Mouse (Mus musculus) spleen, adult 2 months (tissue): ENCODE results near the gene Pbld1. TPM values are rescaled to one million over a fixed set of nuclear protein-coding genes. Genes with fewer than 3 reads are reported as not detected.

Experiments used
- DNase-seq, 2 experiments: peaks; one replicate each; pipeline versions ENCODE4 v3.0.0 to v3.0.0-alpha.2; 2012 to 2021; ENCODE audit warnings: low spot score in 2 of 2, low read depth in 1 of 2
- H3K27ac ChIP-seq: fragments of 200-500 bp; 2 replicates; pipeline ENCODE4 v1.5.1; 2012; ENCODE audit warnings: low read length, inconsistent platforms; ENCODE audit not compliant: insufficient read depth
- H3K27me3 ChIP-seq: fragments of 200-500 bp; 2 replicates; pipeline ENCODE4 v1.6.1; 2012; ENCODE audit warnings: mild to moderate bottlenecking, moderate library complexity, low read length, inconsistent platforms; ENCODE audit not compliant: control insufficient read depth, insufficient read depth
- H3K36me3 ChIP-seq: fragments of 200-500 bp; 2 replicates; pipeline ENCODE4 v1.6.1; 2012; ENCODE audit warnings: mild to moderate bottlenecking, low read length, inconsistent platforms; ENCODE audit not compliant: control insufficient read depth, insufficient read depth
- H3K4me1 ChIP-seq: fragments of 200-500 bp; 2 replicates; pipeline ENCODE4 v1.6.1; 2011; ENCODE audit warnings: inconsistent platforms; ENCODE audit not compliant: control insufficient read depth, insufficient read depth, insufficient read length
- H3K4me3 ChIP-seq: fragments of 200-500 bp; 2 replicates; pipeline ENCODE4 v1.5.1; 2011; ENCODE audit warnings: mild to moderate bottlenecking, inconsistent platforms; ENCODE audit not compliant: insufficient read depth, insufficient read length; ENCODE audit errors: extremely low read depth
- CTCF ChIP-seq: fragments of 200-500 bp; IDR thresholded peaks from 2 replicates; pipeline ENCODE4 v1.5.1; 2011; ENCODE audit warnings: mild to moderate bottlenecking, inconsistent platforms; ENCODE audit not compliant: insufficient read depth, insufficient read length, insufficient replicate concordance; ENCODE audit errors: extremely low read depth
- POLR2A ChIP-seq: fragments of 200-500 bp; IDR thresholded peaks from 2 replicates; pipeline ENCODE4 v1.6.1; 2011; ENCODE audit warnings: low read depth, low read length, inconsistent platforms
- WGBS: fragments of 180-500 bp; shearing (Covaris S2); methylation state at CpG from one replicate; pipeline ENCODE4 v1.1.7; 2018; 5-methylcytosine and 5-hydroxymethylcytosine counted together
- polyA plus RNA-seq: library from polyadenylated mRNA; depleted of rRNA; stranded (reverse); fragments of >200 nt; gene quantifications from 2 replicates; pipeline ENCODE4 v1.2.3, GENCODE M21; 2012; rRNA removed

The Pbld1 gene
- polyA plus RNA-seq, 1 experiment = 1.3 TPM

DNA sequence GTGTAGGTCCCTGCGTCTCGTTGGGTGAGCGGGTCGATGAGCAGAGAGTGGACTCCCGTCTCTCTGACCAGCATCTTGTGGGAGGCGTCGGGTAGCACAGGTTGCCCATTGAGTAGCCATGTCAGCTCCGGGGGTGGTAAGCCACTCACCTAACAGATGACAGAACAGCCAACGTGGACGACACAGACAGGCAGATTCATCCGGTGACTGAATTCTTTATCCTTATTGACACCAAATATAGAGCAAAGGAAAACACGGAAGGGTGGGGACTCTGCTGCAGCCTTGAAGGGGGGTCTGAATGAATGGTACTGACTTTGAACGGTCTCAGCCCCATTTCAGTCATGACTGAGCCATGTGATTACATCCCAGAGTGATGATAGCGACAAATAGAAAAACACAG is 62.0 kb downstream of the Pbld1 start:
- no peaks in the 10 kb centered on the region for H3K4me1 ChIP-seq
- no peak overlapping the region for H3K4me3 ChIP-seq
- no peak for TF ChIP-seq POLR2A
- TF ChIP-seq CTCF = no peak
- DNase-seq = no peak
- WGBS = 86% methylated on average over 14 of the region's 14 CpGs
- no peaks in the 10 kb centered on the region for H3K27me3 ChIP-seq
- H3K27ac ChIP-seq = no peak overlapping the region
- H3K36me3 ChIP-seq = no peaks in the 10 kb centered on the region

DNA sequence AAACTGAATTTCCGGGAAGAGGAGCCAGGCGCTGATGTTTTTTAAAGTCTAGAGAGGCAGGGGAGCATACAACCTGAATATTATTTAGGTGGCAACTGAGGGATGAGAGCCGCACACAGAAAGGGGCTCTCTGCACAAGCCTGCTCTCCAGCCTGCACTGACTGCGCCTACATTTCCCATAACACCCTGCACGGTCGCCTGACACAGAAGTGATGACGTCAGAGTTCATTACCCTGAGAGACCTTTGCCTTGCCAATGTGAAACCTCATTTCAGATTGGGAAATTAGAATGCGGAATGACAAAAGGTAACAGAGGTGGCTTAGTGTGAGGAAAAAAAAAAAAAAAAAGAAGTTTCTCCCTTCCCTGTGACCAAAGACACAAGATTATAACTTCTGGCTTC is 62.6 kb downstream of the Pbld1 start:
- Histone ChIP-seq H3K27me3 (no peaks in the 10 kb centered on the region), H3K4me1 (no peaks in the 10 kb centered on the region), H3K4me3 (no peak overlapping the region), H3K27ac (no peak overlapping the region), H3K36me3 (no peaks in the 10 kb centered on the region)
- 50% methylated on average over 8 of the region's 8 CpGs for WGBS
- TF ChIP-seq POLR2A = no peak
- no peak for TF ChIP-seq CTCF
- DNase-seq = no peak

DNA sequence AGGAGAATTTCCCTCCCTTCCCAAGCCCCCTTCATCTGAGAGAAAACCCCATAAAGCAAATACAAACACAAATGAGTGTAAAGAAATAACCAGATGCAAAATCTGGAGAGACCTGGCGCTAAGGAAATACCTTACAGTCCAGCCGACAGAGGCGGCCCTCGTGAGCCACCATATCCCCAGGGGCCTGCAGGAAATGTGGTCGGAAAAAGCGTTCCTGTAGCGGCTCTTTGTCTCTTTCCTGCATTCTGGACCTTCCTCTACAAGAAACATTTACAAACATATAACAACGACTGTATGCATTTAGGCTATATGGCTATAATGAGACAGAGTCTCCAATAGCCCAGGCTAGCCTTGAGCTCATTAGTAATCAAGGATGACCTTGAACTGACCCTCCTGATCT is 63.2 kb downstream of the Pbld1 start:
- Histone ChIP-seq H3K27me3 (no peaks in the 10 kb centered on the region), H3K4me1 (no peaks in the 10 kb centered on the region), H3K27ac (no peak overlapping the region), H3K4me3 (no peak overlapping the region), H3K36me3 (no peaks in the 10 kb centered on the region)
- DNase-seq = no peak
- TF ChIP-seq POLR2A (no peak), CTCF (no peak)
- WGBS = 61% methylated on average over 8 of the region's 8 CpGs

DNA sequence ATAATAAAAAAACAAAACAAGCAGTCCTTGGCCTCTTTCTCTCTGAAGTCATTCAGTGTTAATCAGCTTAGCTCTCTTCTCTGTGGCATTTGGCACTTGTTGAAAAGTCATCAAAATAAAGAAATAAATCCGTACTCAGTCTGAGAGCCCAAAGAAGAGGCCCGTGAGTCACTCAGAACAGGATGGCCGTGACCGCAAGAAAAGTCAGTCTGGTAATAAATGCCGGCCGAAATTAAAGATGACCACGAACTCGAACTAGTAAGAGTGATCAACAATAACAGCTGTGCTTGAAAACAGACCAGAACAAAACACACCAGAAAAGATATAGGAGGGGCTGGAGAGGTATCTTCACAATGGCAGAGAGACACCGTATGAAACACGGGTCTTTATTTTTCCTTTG is 64.1 kb downstream of the Pbld1 start:
- WGBS = 90% methylated on average over 10 of the region's 10 CpGs
- DNase-seq = no peak
- no peak for TF ChIP-seq CTCF
- no peak for TF ChIP-seq POLR2A
- no peaks in the 10 kb centered on the region for H3K27me3 ChIP-seq
- H3K4me1 ChIP-seq = no peaks in the 10 kb centered on the region
- H3K4me3 ChIP-seq = no peak overlapping the region
- H3K36me3 ChIP-seq = no peaks in the 10 kb centered on the region
- no peak overlapping the region for H3K27ac ChIP-seq

DNA sequence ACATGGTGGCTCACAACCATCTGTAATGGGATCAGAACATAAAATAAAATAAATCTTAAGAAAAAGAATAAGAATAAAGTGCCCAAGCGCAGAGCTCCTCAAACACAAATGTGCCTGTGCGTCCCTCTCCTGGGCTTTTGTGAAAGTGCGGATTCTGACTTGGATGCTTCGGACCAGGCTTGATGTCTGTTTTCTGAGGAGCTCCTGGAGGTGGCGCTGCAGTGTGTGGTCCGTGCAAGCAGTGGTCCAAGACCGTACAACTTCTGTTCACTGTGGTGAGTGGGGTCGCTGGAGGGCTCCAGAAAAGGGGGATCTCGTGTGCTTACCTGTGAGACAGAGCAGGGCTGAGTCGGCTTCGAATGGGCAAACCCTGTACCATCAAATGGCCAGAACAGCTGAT is 65.4 kb downstream of the Pbld1 start:
- no peak for DNase-seq
- Histone ChIP-seq H3K27ac (no peak overlapping the region), H3K4me1 (no peaks in the 10 kb centered on the region), H3K4me3 (no peak overlapping the region), H3K36me3 (no peaks in the 10 kb centered on the region), H3K27me3 (no peaks in the 10 kb centered on the region)
- WGBS = 66% methylated on average over 11 of the region's 11 CpGs
- TF ChIP-seq POLR2A (no peak), CTCF (no peak)

DNA sequence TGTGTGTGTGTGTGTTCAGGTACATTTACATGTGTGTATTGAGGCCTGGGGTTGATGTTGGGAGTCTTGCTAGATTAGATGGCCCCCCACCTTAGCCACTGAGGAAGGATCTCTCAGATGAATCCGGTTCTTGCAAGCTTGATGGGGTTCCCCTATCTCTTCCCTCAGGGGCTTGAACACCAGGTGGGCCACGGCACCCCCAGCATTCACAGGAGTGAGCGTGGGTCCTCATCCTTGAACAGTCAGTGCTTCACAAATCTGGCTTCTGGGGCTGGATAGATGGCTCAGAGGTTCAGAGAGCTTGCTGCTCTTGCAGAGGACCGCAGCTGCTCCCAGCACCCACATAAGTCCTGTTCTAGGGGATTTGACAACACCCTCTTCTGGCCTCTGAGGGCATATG is 66.2 kb downstream of the Pbld1 start:
- no peak for DNase-seq
- 80% methylated on average over 4 of the region's 4 CpGs for WGBS
- TF ChIP-seq CTCF (no peak), POLR2A (no peak)
- Histone ChIP-seq H3K4me3 (no peak overlapping the region), H3K27ac (no peak overlapping the region), H3K4me1 (no peaks in the 10 kb centered on the region), H3K27me3 (no peaks in the 10 kb centered on the region), H3K36me3 (no peaks in the 10 kb centered on the region)

DNA sequence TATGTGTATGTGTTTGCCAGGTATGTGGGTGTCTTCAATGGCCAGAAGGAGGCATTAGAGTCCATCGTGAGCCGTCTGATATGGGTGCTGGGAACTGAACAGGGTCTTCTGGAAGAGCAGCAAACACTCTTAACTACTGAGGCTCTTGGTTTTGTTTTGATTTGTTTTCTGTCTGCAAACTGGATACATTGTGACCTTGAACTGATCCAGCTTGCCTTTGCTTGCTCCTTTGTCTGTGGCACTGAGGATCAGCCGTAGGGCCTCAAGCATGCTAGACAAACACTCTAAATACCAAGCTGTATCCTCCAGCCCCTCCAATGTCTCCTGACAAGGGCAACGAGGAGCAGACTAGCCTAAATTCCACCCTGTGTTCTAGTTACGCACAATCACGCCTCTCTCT is 67.2 kb downstream of the Pbld1 start:
- no peak for TF ChIP-seq CTCF
- no peak for TF ChIP-seq POLR2A
- H3K4me3 ChIP-seq = no peak overlapping the region
- H3K4me1 ChIP-seq = no peaks in the 10 kb centered on the region
- H3K27ac ChIP-seq = no peak overlapping the region
- no peak for DNase-seq
- H3K36me3 ChIP-seq = no peaks in the 10 kb centered on the region
- H3K27me3 ChIP-seq = no peaks in the 10 kb centered on the region
- 91% methylated on average over 6 of the region's 6 CpGs for WGBS

Other genes with a start within 250 kb of the Pbld1 start
- gene Tet1, start 151.2 kb upstream of the Pbld1 start, polyA plus RNA-seq = 0.84 and 1.1 TPM in 2 replicates
- 8.5 and 21.5 TPM in 2 replicates for gene Slc25a16, start 139.5 kb upstream of the Pbld1 start, polyA plus RNA-seq
- 4.7 and 6.4 TPM in 2 replicates for gene Dna2, start 113.1 kb upstream of the Pbld1 start, polyA plus RNA-seq
- gene Rufy2, start 79.9 kb upstream of the Pbld1 start, polyA plus RNA-seq = 2.6 and 3.0 TPM in 2 replicates
- 9.0 and 11.2 TPM in 2 replicates for gene Hnrnph3, start 35.9 kb upstream of the Pbld1 start, polyA plus RNA-seq
- gene Pbld2, start 35.8 kb upstream of the Pbld1 start, polyA plus RNA-seq = 0.55 and 0.74 TPM in 2 replicates
- gene Atoh7, start 39.5 kb downstream of the Pbld1 start, polyA plus RNA-seq = 0.16 TPM in 1 of 2 replicates, not detected in the other
- gene Mypn, start 143.8 kb downstream of the Pbld1 start, polyA plus RNA-seq = 0.01 TPM in 1 of 2 replicates, not detected in the other
- 18.9 and 19.2 TPM in 2 replicates for gene Herc4, start 183.6 kb downstream of the Pbld1 start, polyA plus RNA-seq